In the genomic region with DNA sequence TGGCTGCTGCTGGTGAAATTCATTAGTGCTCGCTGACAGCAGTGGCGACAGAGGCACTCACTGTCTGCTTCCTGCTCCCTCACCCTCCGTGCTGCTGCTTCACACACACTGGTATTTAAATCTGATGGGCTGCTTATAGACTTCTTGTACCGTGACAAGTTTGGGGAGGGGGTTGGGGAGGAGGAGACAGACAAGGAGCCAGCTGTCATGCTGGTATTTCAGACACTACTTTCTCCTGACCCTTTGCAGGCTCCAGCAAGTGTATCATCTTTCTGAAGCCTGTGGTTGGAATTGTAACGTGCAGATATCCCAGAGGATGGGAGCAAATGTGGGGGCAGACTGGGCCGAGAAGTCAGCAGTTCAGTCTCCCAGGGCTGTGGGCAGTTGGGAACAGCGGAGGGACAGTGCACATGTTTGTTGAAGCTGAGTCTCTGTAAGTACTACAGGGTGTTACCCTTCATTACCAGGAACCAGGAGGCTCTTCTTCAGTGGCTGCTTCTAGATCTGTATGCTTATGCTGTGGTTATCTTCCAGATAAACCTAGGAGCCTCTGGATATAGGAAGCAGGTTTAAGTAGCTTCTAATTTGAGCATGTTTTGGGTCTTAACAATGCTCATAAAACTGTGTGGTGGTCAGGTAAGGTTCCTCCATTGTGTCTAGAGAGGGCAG, we compare ENCODE assay signal across 10 mouse cellular contexts. TPM values are rescaled to one million over a fixed set of nuclear protein-coding genes. Genes with fewer than 3 reads are reported as not detected.
A peak's percentile ranks its signal among the peaks of the same experiment; 100 is the strongest.
DNase-seq lines count a peak whose midpoint lies in the region; ATAC-seq lines count a peak whose summit lies in the region.
"Had no signal": no experiment of that assay in that cellular context is flagged by ENCODE, and none has a peak within 500 bp of the region (broad histone marks: within the 10 kb centered on the region; RNA-seq: fewer than 3 reads in every experiment).

No protein-coding gene starts in this region.

- H3K4me2 ChIP-seq in forebrain, embryonic 12.5 days, result no peak overlapping the region
- H3K4me2 ChIP-seq in hindbrain, embryonic 13.5 days, result no peak overlapping the region
- no peak overlapping the region for H3K4me2 ChIP-seq in hindbrain, embryonic 11.5 days (replicated peaks; ENCODE audit: low read depth, low read length)

- H3K9me3 ChIP-seq in forebrain, embryonic 12.5 days, result no peaks in the 10 kb centered on the region
- H3K9me3 ChIP-seq in forebrain, embryonic 10.5 days, result no peaks in the 10 kb centered on the region
- H3K9me3 ChIP-seq in hindbrain, embryonic 13.5 days, result no peaks in the 10 kb centered on the region
- H3K9me3 ChIP-seq in hindbrain, embryonic 11.5 days (ENCODE audit: control insufficient read depth, low read length), result no peaks in the 10 kb centered on the region

- WGBS in forebrain, embryonic 12.5 days, result 76% methylated on average over 7 of the region's 7 CpGs
- WGBS in forebrain, embryonic 10.5 days, result 81% methylated on average over 7 of the region's 7 CpGs
- 44% methylated on average over 7 of the region's 7 CpGs for WGBS in hindbrain, embryonic 13.5 days
- 45% methylated on average over 7 of the region's 7 CpGs for WGBS in hindbrain, embryonic 11.5 days

- DNase-seq in forebrain, embryonic 10.5 days (ENCODE audit: extremely low spot score, low spot score), result no peak
- no peak for DNase-seq in hindbrain, embryonic 11.5 days (ENCODE audit: low spot score)
- DNase-seq in right cerebral cortex, postnatal 10 days (ENCODE audit: low spot score in 2 of 2), result peak; percentile 46 to 63
- no peak for DNase-seq in right cerebral cortex, postnatal 4 days
- no peak for DNase-seq in thymus, postnatal 36 days
- DNase-seq: lung, adult 2 months; thymus, postnatal 25 days had no signal

- H3K27ac ChIP-seq in forebrain, embryonic 12.5 days, result no peak overlapping the region
- no peak overlapping the region for H3K27ac ChIP-seq in forebrain, embryonic 10.5 days
- peak overlapping the region; percentile 36 for H3K27ac ChIP-seq in hindbrain, embryonic 13.5 days
- no peak overlapping the region for H3K27ac ChIP-seq in hindbrain, embryonic 11.5 days (ENCODE audit: low read depth, low read length)

- ATAC-seq in forebrain, embryonic 12.5 days (ENCODE audit: low FRiP score), result 0 out of 2 replicates have a peak, but pooled peaks have one; percentile 49
- ATAC-seq in hindbrain, embryonic 13.5 days (ENCODE audit: low FRiP score), result no peak
- ATAC-seq in hindbrain, embryonic 11.5 days (ENCODE audit: low FRiP score), result no peak; the same call in 1 of the 2 replicates
- ATAC-seq in activated CD4-positive, CD25-positive, alpha-beta regulatory T cell, adult 4 months, result no peak

- peaks cover 54% of the 10 kb centered on the region for H3K36me3 ChIP-seq in forebrain, embryonic 12.5 days (replicated peaks)
- peaks cover 84% of the 10 kb centered on the region for H3K36me3 ChIP-seq in forebrain, embryonic 10.5 days (replicated peaks)
- peaks cover 35% of the 10 kb centered on the region for H3K36me3 ChIP-seq in hindbrain, embryonic 13.5 days
- no peaks in the 10 kb centered on the region for H3K36me3 ChIP-seq in hindbrain, embryonic 11.5 days (ENCODE audit: control insufficient read depth, insufficient read depth, low read length)

- no peaks in the 10 kb centered on the region for H3K27me3 ChIP-seq in forebrain, embryonic 12.5 days
- H3K27me3 ChIP-seq in forebrain, embryonic 10.5 days (ENCODE audit: poor library complexity, severe bottlenecking), result no peaks in the 10 kb centered on the region
- no peaks in the 10 kb centered on the region for H3K27me3 ChIP-seq in hindbrain, embryonic 13.5 days
- H3K27me3 ChIP-seq in hindbrain, embryonic 11.5 days (ENCODE audit: control insufficient read depth, insufficient read depth, low read length), result no peaks in the 10 kb centered on the region

- H3K4me1 ChIP-seq in forebrain, embryonic 12.5 days, result peaks cover 18% of the 10 kb centered on the region
- peaks cover 30% of the 10 kb centered on the region for H3K4me1 ChIP-seq in forebrain, embryonic 10.5 days
- peaks cover 49% of the 10 kb centered on the region for H3K4me1 ChIP-seq in hindbrain, embryonic 13.5 days (replicated peaks)
- peaks cover 13% of the 10 kb centered on the region; the same call in 1 of the 2 replicates for H3K4me1 ChIP-seq in hindbrain, embryonic 11.5 days (replicated peaks; ENCODE audit: control insufficient read depth, insufficient read depth, low read length)

- no peak overlapping the region for H3K9ac ChIP-seq in forebrain, embryonic 12.5 days
- H3K9ac ChIP-seq in hindbrain, embryonic 13.5 days, result no peak overlapping the region
- H3K9ac ChIP-seq in hindbrain, embryonic 11.5 days (ENCODE audit: low read depth, low read length), result no peak overlapping the region

- H3K4me3 ChIP-seq in forebrain, embryonic 12.5 days (replicated peaks), result no peak overlapping the region
- no peak overlapping the region for H3K4me3 ChIP-seq in forebrain, embryonic 10.5 days
- H3K4me3 ChIP-seq in hindbrain, embryonic 13.5 days, result no peak overlapping the region
- no peak overlapping the region for H3K4me3 ChIP-seq in hindbrain, embryonic 11.5 days (ENCODE audit: low read depth, low read length)

RNA-seq across cellular contexts. Expression of a gene that starts 59.3 kb away (rescaled TPM):
- 158 and 168 TPM in 2 replicates for polyA plus RNA-seq in forebrain, embryonic 12.5 days (2016; fragmentation: Nextera tagmentation; extraction: Ambion mirVana)
- polyA plus RNA-seq in forebrain, embryonic 10.5 days (2016; fragmentation: Nextera tagmentation; extraction: Ambion mirVana), result 116 and 120 TPM in 2 replicates
- polyA plus RNA-seq in hindbrain, embryonic 13.5 days (2015; fragmentation: Nextera tagmentation; extraction: Ambion mirVana), result 205 and 214 TPM in 2 replicates
- polyA plus RNA-seq in hindbrain, embryonic 11.5 days (2014; fragmentation: Nextera tagmentation; extraction: Ambion mirVana), result 110 and 119 TPM in 2 replicates
- 10 to 100 TPM; 40.9 to 47.1 TPM for polyA plus RNA-seq in activated CD4-positive, CD25-positive, alpha-beta regulatory T cell, adult 4 months (2017; shearing (Covaris generic))

Comparison
In these comparisons a context has a peak if more than half of its experiments do, and no peak if none do; other contexts are left out.
1. DNase-seq: peak in right cerebral cortex, postnatal 10 days (2 of 2); none in forebrain, embryonic 10.5 days (single experiment), hindbrain, embryonic 11.5 days (single experiment), right cerebral cortex, postnatal 4 days (single experiment) and thymus, postnatal 36 days (0 of 2).